Mouse (Mus musculus) G1E-ER4 (cell line): ENCODE data around the gene Zfp804b. TPM values are rescaled to one million over a fixed set of nuclear protein-coding genes. Genes with fewer than 3 reads are reported as not detected.

ENCODE experiments used
- GATA1 ChIP-seq: IDR thresholded peaks from one replicate; pipeline ENCODE4 v1.8.0; 2012; ENCODE audit warnings: low read length, inconsistent platforms
- polyA plus RNA-seq: library from polyadenylated mRNA; stranded (reverse); fragments of >175 nt; gene quantifications from 2 replicates; pipeline ENCODE4 v1.2.3, GENCODE M21; 2012

Gene Zfp804b
- not detected in 2 replicates for polyA plus RNA-seq

DNA sequence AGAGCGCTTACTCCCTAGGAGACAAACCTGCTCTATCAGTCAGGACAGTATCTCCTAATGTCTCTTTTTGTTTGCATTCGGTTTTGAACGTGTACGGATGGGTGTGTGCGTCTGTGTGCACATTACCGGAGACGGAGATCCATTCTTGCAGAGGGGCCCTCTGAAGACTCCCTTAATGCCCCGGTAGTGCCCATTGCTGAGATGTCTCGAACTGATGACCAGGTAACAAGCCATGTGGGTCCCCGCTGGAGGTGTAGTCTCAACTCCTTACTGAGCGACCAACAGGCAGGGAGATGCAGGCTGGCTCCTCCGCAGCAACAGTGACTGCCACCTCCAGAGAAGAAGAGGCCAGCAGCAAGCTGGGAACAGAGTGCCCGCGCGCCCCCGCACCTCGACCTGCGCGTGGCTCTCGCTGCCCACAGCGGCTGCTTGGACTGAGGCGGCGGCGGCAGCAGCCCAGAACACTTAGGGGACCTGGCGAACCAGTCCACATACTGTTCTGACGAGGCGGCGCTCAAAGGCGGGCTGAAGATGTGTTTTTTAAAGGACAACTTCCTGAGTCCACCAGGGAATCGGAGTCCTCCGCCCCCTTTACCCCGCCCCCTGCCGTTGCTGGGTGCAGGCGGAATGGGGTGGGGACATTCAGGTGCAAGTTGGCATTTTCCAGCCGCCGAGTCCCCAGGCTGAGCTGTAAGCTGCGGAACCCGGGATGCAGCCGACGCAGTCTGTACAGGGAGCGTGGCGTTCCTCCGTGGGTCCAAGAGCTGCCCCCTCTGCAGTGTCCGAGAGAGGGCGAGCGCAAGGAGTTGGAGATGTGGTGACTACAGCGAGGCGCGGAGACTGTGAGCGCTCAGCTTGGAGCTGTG lies at the start of gene Zfp804b:
TSS of gene Zfp804b (minus strand) at position 612 of the 866 bp plus-strand sequence.
- no peak for TF ChIP-seq GATA1

GRCm38 (mm10) chr5:7345011-7345389 lies 444 bp upstream of the Zfp804b start:
- no peak for TF ChIP-seq GATA1

DNA sequence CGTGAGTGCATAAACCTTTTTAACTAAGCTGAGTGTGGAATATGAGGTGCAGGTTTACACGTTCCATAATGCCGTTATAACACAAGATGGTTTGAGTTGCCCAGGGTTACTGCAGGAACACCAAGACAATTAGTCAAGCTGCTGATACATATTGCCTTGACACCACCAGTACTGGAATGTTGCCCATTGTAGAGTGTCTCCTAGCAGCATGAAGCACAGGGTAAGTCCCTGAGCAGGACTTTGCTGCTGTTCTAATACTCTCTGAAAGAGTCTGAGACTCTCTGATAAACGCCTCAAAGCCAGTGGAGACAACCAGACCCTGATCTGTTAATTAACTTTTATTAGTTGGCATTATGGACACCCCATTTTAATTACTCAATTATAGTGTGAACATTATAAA lies 19.0 kb downstream of the Zfp804b start:
- TF ChIP-seq GATA1, result no peak

- no peak for TF ChIP-seq GATA1
Observed at GRCm38 (mm10) chr5:7303819-7304218, 40.7 kb downstream of the Zfp804b start, which contains the start of gene Tex47. Gene Tex47, plus strand, starts transcription at chr5:7304119.

DNA sequence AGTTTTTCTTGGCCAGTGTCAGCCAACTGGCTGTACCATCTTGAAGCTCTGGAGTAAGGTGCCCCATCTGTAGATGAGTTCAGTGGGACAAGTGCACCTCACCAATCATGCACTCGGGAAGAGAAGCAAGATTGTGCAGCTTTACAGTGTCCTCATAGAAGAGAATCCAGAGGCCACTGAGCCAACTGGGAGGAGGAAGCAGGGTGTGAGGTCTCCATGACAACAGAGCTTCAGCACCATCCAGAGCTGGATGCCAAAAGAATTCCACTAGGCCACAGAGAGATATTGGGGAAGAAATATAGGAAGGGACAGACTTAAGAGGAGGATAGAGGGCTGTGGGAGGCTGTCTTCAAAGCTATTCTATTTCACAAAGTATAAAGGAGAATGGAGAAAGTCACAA lies 41.6 kb downstream of the Zfp804b start:
- no peak for TF ChIP-seq GATA1

DNA sequence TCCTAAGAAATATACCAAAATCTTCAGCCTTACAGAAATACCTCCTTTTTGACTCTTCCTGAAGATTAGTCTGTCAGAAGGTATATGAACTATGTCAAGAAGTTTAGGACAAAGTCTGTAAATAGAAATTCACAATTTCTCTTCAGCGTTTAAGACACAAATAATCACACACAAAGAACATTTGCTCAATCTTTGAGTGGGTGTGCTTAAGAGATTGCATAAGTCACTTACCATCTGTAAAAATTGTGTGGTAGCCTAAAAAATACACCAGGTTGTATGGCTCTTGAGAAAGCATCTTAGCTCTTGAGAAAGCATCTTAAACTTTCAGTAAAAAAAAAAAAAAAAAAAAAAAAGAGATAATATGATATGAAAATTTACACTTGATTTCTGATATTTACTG lies 60.2 kb downstream of the Zfp804b start:
- TF ChIP-seq GATA1, result no peak

DNA sequence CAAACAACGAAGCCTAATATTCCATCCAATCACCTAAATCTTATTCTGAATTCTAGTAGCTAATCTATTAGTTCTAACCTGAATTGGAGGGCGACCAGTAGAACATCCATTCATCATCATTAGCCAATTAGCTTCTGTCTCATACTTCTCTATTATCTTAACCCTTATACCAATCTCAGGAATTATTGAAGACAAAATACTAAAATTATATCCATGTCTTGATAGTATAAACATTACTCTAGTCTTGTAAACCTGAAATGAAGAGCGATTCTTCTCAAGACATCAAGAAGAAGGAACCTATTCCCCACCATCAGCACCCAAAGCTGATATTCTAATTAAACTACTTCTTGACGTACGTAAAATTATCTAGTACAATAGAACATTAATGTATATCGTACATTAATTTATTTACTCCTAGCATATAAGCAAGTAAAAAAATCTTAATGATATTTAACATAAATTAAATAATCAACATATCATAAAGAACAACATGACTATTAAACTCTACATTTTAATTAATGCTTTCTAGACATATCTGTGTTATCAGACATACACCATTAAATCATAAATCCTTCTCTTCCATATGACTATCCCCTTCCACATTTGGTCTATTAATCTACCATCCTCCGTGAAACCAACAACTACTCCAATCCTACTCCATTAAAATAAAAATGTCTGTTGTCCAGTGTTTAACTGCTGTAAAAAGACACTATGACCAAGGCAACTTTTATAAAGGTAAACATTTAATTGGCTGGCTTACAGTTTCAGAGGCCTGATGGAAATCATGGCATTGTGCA lies 67.7 kb downstream of the Zfp804b start:
- TF ChIP-seq GATA1, result no peak

GRCm38 (mm10) chr5:7177589-7177988 lies 167.0 kb downstream of the Zfp804b start:
- no peak for TF ChIP-seq GATA1

DNA sequence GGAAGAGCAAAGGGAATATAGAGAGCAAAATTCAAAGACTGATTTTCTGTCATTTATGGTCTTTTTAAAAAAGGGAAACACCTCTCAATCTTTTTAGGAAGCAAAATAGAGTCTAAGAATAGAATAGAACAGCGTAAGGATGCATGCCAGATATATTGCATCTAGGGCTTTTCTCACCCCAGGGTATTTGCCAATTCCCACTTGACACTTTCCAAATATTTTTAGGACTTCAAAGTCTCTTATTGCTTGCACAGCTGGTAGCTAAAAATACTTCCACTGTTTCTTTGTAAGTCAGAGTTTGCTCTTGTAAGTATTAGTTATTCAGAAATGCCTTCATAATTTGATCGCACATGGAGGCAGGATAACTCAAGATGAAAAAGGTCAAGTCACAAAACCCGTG lies 204.9 kb downstream of the Zfp804b start:
- TF ChIP-seq GATA1, result no peak

GRCm38 (mm10) chr5:7102387-7102786 lies 242.2 kb downstream of the Zfp804b start:
- no peak for TF ChIP-seq GATA1

DNA sequence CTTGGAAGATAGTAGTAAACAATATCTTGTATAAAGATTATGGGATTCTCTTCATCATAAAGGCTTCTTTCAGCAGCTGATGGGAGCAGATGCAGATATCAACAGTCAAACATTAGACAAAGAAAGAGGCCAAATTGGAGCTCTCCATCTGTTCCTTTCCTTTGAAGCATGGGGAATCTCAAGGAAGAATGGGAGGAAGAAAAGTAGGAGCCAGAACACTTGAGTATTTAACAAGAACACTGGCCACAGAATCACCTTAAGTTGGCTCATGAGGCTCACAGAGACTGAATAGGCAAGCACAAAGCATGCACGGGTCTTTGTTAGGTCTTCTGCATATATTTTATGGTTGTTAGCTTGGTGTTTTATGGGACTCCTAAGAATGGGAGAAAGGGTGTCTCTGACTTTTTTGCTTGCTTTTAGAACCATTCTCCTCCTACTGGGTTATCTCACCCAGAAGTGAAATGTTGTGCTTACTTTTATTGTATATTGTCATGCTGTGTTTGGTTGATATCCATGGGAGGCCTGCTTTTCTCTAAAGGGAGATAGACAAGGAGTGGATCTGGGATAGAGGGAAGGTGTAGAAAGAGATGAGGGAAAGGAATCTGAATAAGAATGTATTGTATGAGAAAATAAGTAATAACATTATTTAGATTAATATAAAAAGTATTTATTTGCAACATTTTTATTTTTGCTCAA lies 270.5 kb downstream of the Zfp804b start:
- TF ChIP-seq GATA1, result no peak

DNA sequence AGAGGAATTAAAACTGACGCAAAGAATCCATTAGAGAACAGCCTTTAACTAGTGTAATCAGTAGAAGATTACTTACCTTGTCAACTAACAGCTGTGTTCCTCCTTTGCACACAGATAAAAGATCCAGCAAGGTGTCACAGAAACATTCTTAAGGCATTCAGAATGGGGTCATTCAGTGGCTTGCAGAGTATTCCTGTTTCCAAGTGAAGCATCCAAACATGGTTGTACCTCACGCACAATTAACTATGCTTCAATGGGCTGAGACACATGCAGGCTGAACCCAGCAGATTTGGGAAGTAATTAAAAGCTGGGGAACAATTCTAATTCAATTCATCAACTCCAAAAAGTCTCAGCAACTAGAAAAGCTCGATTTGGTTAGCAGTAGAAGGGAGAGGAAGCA lies 337.1 kb downstream of the Zfp804b start:
- no peak for TF ChIP-seq GATA1

DNA sequence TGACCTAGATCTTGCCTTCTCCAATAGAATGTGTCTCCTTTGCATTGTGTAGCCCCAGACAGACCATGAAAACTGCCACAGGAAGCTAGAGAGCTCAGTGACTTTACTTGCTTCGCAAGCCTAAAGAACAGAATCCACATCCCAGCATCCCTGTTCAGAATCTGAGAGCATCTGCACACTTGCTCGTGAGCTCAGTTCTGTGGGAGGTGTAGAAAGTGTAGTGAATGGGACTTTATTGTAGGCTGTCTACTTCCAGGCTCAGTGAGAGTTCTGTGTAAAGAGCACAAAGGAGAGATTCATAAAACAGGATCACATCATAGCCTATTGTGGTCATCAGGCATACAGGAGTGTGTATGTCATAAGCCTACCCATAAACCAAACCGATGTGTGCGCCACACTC lies 360.6 kb downstream of the Zfp804b start:
- TF ChIP-seq GATA1, result no peak

DNA sequence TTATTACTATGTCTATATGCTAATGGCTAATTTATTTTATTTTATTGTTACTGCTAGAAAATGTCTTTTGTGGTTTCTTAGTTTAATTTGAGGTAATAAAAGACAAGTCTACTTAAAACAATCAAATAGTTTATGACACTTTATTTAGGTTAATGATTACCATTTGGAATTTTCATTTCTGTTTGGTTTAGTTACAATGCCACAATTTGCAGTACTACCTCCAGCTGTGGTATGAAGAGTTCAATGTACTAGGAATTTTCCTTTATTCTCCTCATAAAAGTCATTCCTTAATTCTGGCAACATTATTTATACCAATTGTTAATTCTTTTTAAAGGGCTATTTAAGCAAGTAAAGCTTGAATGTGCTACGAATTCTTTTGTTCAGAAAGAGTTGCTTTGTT lies 409.7 kb downstream of the Zfp804b start:
- no peak for TF ChIP-seq GATA1

- no peak for TF ChIP-seq GATA1
Observed at GRCm38 (mm10) chr5:6911290-6911689, 433.3 kb downstream of the Zfp804b start.

- no peak for TF ChIP-seq GATA1
Observed at GRCm38 (mm10) chr5:6881396-6881795, 463.2 kb downstream of the Zfp804b start.

DNA sequence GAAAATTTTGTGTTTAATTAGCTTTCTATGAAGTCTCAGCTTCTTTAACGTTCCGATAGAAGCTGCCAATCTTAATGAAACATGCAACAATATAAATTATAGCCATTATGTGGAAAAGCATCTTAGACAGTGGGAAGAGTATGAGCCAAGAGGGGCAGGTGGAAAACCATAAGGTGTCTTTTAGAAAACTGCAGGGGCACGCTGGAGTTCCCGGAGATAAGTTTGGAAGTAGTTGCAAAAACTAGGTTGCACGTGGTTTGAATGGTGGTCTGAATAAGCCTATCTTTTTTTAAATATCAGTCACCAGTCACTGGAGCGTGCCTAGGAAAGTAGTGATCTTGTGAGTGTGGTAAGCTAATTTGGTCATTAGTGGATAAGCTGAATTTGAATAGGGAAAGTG lies 473.0 kb downstream of the Zfp804b start:
- TF ChIP-seq GATA1, result no peak
